Mouse (Mus musculus): Measurements from ENCODE around the gene Tubg2. TPM values are rescaled to one million over a fixed set of nuclear protein-coding genes. Genes with fewer than 3 reads are reported as not detected.

Tubg2 gene
- polyA plus RNA-seq, 1 experiment from 2014 or later: 43.0 TPM

- H3K4me1 ChIP-seq (replicated peaks; ENCODE audit: control insufficient read depth, insufficient read depth, low read length): peaks cover 43% of the 10 kb centered on the region
- WGBS: 69% methylated on average over 18 of the region's 18 CpGs
- H3K4me2 ChIP-seq (ENCODE audit: low read length): no peak overlapping the region
Measured at GRCm38 (mm10) chr11:101168301-101168980, 12.7 kb downstream of the Tubg2 start.

GRCm38 (mm10) chr11:101169301-101170107 lies 13.8 kb downstream of the Tubg2 start:
- H3K4me2 ChIP-seq (ENCODE audit: low read length): peak overlapping the region; percentile 68
- no peak overlapping the region for H3K27ac ChIP-seq (ENCODE audit: low read length)
- WGBS: 13% methylated on average over 15 of the region's 17 CpGs
- H3K36me3 ChIP-seq (ENCODE audit: control insufficient read depth, insufficient read depth): peaks cover 2% of the 10 kb centered on the region; the same call in 1 of the 2 replicates
- peak overlapping the region; percentile 64 for H3K4me3 ChIP-seq (replicated peaks; ENCODE audit: low read length)
- H3K9ac ChIP-seq (replicated peaks; ENCODE audit: low read depth, low read length): peak overlapping the region; percentile 67; the same call in 1 of the 2 replicates
- H3K4me1 ChIP-seq (replicated peaks; ENCODE audit: control insufficient read depth, insufficient read depth, low read length): peaks cover 47% of the 10 kb centered on the region
- H3K27me3 ChIP-seq (replicated peaks; ENCODE audit: control insufficient read depth, insufficient read depth, low read length): peaks cover 43% of the 10 kb centered on the region
- no peaks in the 10 kb centered on the region for H3K9me3 ChIP-seq (ENCODE audit: control insufficient read depth, low read length)
- no peak for ATAC-seq

More at GRCm38 (mm10) chr11:101168301-101168980, 12.7 kb downstream of the Tubg2 start:
- H3K36me3 ChIP-seq (ENCODE audit: control insufficient read depth, insufficient read depth): peaks cover 2% of the 10 kb centered on the region; the same call in 1 of the 2 replicates
- no peak overlapping the region for H3K4me3 ChIP-seq (replicated peaks; ENCODE audit: low read length)
- H3K9me3 ChIP-seq (ENCODE audit: control insufficient read depth, low read length): no peaks in the 10 kb centered on the region
- ATAC-seq: no peak
- no peak overlapping the region for H3K9ac ChIP-seq (replicated peaks; ENCODE audit: low read depth, low read length)
- no peak overlapping the region for H3K27ac ChIP-seq (ENCODE audit: low read length)
- H3K27me3 ChIP-seq (replicated peaks; ENCODE audit: control insufficient read depth, insufficient read depth, low read length): peaks cover 51% of the 10 kb centered on the region

- WGBS: 1% methylated on average over 33 of the region's 35 CpGs
- H3K4me3 ChIP-seq (replicated peaks; ENCODE audit: low read length): peak within 1 kb of the TSS; percentile 64
- H3K36me3 ChIP-seq (ENCODE audit: control insufficient read depth, insufficient read depth): peaks cover 2% of the 10 kb centered on the region; the same call in 1 of the 2 replicates
- H3K9me3 ChIP-seq (ENCODE audit: control insufficient read depth, low read length): no peaks in the 10 kb centered on the region
- H3K9ac ChIP-seq (replicated peaks; ENCODE audit: low read depth, low read length): peak within 1 kb of the TSS; percentile 67
- no peak for ATAC-seq
- H3K27ac ChIP-seq (ENCODE audit: low read length): peak within 1 kb of the TSS; percentile 41; the same call in 1 of the 2 replicates
- H3K27me3 ChIP-seq (replicated peaks; ENCODE audit: control insufficient read depth, insufficient read depth, low read length): peaks cover 41% of the 10 kb centered on the region
- peak within 1 kb of the TSS; percentile 68 for H3K4me2 ChIP-seq (ENCODE audit: low read length)
- H3K4me1 ChIP-seq (replicated peaks; ENCODE audit: control insufficient read depth, insufficient read depth, low read length): peaks cover 45% of the 10 kb centered on the region
Measured at GRCm38 (mm10) chr11:101170354-101170810, 14.7 kb downstream of the Tubg2 start, which contains the start of gene Cntnap1. Gene Cntnap1, plus strand, starts transcription at chr11:101170523.

- WGBS: under 1% methylated on average over 47 of the region's 50 CpGs
Measured at GRCm38 (mm10) chr11:101170811-101171610, 15.3 kb downstream of the Tubg2 start, which contains the start of gene Plekhh3. Gene Plekhh3, minus strand, starts transcription at chr11:101171351.

GRCm38 (mm10) chr11:101171721-101172433 lies 16.2 kb downstream of the Tubg2 start:
- Histone ChIP-seq H3K36me3 (ENCODE audit: control insufficient read depth, insufficient read depth) (peaks cover 2% of the 10 kb centered on the region; the same call in 1 of the 2 replicates), H3K4me2 (ENCODE audit: low read length) (peak overlapping the region; percentile 92), H3K4me1 (replicated peaks; ENCODE audit: control insufficient read depth, insufficient read depth, low read length) (peaks cover 57% of the 10 kb centered on the region), H3K9me3 (ENCODE audit: control insufficient read depth, low read length) (no peaks in the 10 kb centered on the region), H3K27me3 (replicated peaks; ENCODE audit: control insufficient read depth, insufficient read depth, low read length) (peaks cover 38% of the 10 kb centered on the region), H3K27ac (ENCODE audit: low read length) (peak overlapping the region; percentile 75), H3K4me3 (replicated peaks; ENCODE audit: low read length) (peak overlapping the region; percentile 54), H3K9ac (replicated peaks; ENCODE audit: low read depth, low read length) (peak overlapping the region; percentile 64)
- peak; percentile 65 for ATAC-seq
- WGBS: under 1% methylated on average over 31 of the region's 31 CpGs

More at GRCm38 (mm10) chr11:101170811-101171610, 15.3 kb downstream of the Tubg2 start, which contains the start of gene Plekhh3:
- Histone ChIP-seq H3K27me3 (replicated peaks; ENCODE audit: control insufficient read depth, insufficient read depth, low read length) (peaks cover 39% of the 10 kb centered on the region), H3K36me3 (ENCODE audit: control insufficient read depth, insufficient read depth) (peaks cover 2% of the 10 kb centered on the region; the same call in 1 of the 2 replicates), H3K9me3 (ENCODE audit: control insufficient read depth, low read length) (no peaks in the 10 kb centered on the region), H3K27ac (ENCODE audit: low read length) (peak within 1 kb of the TSS; percentile 75), H3K4me2 (ENCODE audit: low read length) (peak within 1 kb of the TSS; percentile 92), H3K4me3 (replicated peaks; ENCODE audit: low read length) (peak within 1 kb of the TSS; percentile 64), H3K9ac (replicated peaks; ENCODE audit: low read depth, low read length) (peak within 1 kb of the TSS; percentile 67), H3K4me1 (replicated peaks; ENCODE audit: control insufficient read depth, insufficient read depth, low read length) (peaks cover 48% of the 10 kb centered on the region)
- peak; percentile 96 for ATAC-seq

GRCm38 (mm10) chr11:101172434-101172815 lies 16.7 kb downstream of the Tubg2 start:
- Histone ChIP-seq H3K27me3 (replicated peaks; ENCODE audit: control insufficient read depth, insufficient read depth, low read length) (peaks cover 38% of the 10 kb centered on the region), H3K36me3 (ENCODE audit: control insufficient read depth, insufficient read depth) (no peaks in the 10 kb centered on the region; the same call in 1 of the 2 replicates)

GRCm38 (mm10) chr11:101173112-101173511 lies 17.4 kb downstream of the Tubg2 start:
- Histone ChIP-seq H3K9ac (replicated peaks; ENCODE audit: low read depth, low read length) (no peak overlapping the region), H3K4me2 (ENCODE audit: low read length) (peak overlapping the region; percentile 70; the same call in 1 of the 2 replicates), H3K27me3 (replicated peaks; ENCODE audit: control insufficient read depth, insufficient read depth, low read length) (peaks cover 40% of the 10 kb centered on the region), H3K9me3 (ENCODE audit: control insufficient read depth, low read length) (no peaks in the 10 kb centered on the region), H3K4me3 (replicated peaks; ENCODE audit: low read length) (no peak overlapping the region), H3K27ac (ENCODE audit: low read length) (no peak overlapping the region), H3K4me1 (replicated peaks; ENCODE audit: control insufficient read depth, insufficient read depth, low read length) (peaks cover 60% of the 10 kb centered on the region), H3K36me3 (ENCODE audit: control insufficient read depth, insufficient read depth) (no peaks in the 10 kb centered on the region)
- WGBS: 6% methylated on average over 11 of the region's 11 CpGs
- ATAC-seq: no peak

More at GRCm38 (mm10) chr11:101172434-101172815, 16.7 kb downstream of the Tubg2 start:
- Histone ChIP-seq H3K9ac (replicated peaks; ENCODE audit: low read depth, low read length) (peak overlapping the region; percentile 64), H3K4me2 (ENCODE audit: low read length) (peak overlapping the region; percentile 92), H3K27ac (ENCODE audit: low read length) (peak overlapping the region; percentile 75), H3K4me1 (replicated peaks; ENCODE audit: control insufficient read depth, insufficient read depth, low read length) (peaks cover 60% of the 10 kb centered on the region), H3K4me3 (replicated peaks; ENCODE audit: low read length) (peak overlapping the region; percentile 54), H3K9me3 (ENCODE audit: control insufficient read depth, low read length) (no peaks in the 10 kb centered on the region)
- 19% methylated on average over 5 of the region's 5 CpGs for whole genome bisulfite sequencing
- ATAC-seq: no peak

All from forebrain, embryonic 16.5 days (tissue).